Mouse (Mus musculus) embryonic facial prominence, embryonic 14.5 days (tissue): ENCODE data around the gene Irs3. TPM values are rescaled to one million over a fixed set of nuclear protein-coding genes. Genes with fewer than 3 reads are reported as not detected.

Experiments used
- ATAC-seq: fragments of 200-750 bp; cut with Nextera tagmentation; 2 replicates; pipeline ENCODE4 v1.8.0; 2017; ENCODE audit warnings: low read depth, moderate number of reproducible peaks, moderate TSS enrichment
- DNase-seq: peaks from one replicate; pipeline ENCODE4 v3.0.0-alpha.2; 2015; ENCODE audit warnings: low spot score
- H3K27ac ChIP-seq: fragments of 300-500 bp; sonication (generic); replicated peaks from 2 replicates; pipeline ENCODE4 v1.5.1; 2014; ENCODE audit warnings: low read depth, mild to moderate bottlenecking, low read length, moderate library complexity
- H3K27me3 ChIP-seq: fragments of 300-500 bp; sonication (generic); replicated peaks from 2 replicates; pipeline ENCODE4 v1.6.1; 2014; ENCODE audit warnings: low read length; ENCODE audit not compliant: control insufficient read depth, insufficient read depth
- H3K36me3 ChIP-seq: fragments of 300-500 bp; sonication (generic); 2 replicates; pipeline ENCODE4 v1.6.1; 2014; ENCODE audit warnings: low read length, mixed read lengths; ENCODE audit not compliant: control insufficient read depth, insufficient read depth
- H3K4me1 ChIP-seq: fragments of 300-500 bp; sonication (generic); 2 replicates; pipeline ENCODE4 v1.6.1; 2014; ENCODE audit warnings: antibody characterized with exemption, low read length; ENCODE audit not compliant: control insufficient read depth, insufficient read depth
- H3K4me2 ChIP-seq: fragments of 300-500 bp; sonication (generic); 2 replicates; pipeline ENCODE4 v1.6.1; 2014; ENCODE audit warnings: low read depth, mild to moderate bottlenecking, low read length, moderate library complexity, mixed read lengths
- H3K4me3 ChIP-seq: fragments of 300-500 bp; sonication (generic); 2 replicates; pipeline ENCODE4 v1.5.1; 2014; ENCODE audit warnings: low read depth, mild to moderate bottlenecking, low read length
- H3K9ac ChIP-seq: fragments of 300-500 bp; sonication (generic); 2 replicates; pipeline ENCODE4 v1.6.1; 2014; ENCODE audit warnings: low read depth, mild to moderate bottlenecking, low read length, moderate library complexity, mixed read lengths
- H3K9me3 ChIP-seq: fragments of 300-500 bp; sonication (generic); 2 replicates; pipeline ENCODE4 v1.6.1; 2016; ENCODE audit warnings: low read length; ENCODE audit not compliant: control insufficient read depth
- WGBS: fragments of 180-500 bp; shearing (Covaris S2); extraction: QIAGEN DNeasy Blood & Tissue Kit; methylation state at CpG from one replicate; pipeline ENCODE4 v1.1.7; 2014; 5-methylcytosine and 5-hydroxymethylcytosine counted together
- polyA plus RNA-seq: library from polyadenylated mRNA; unstranded; fragments of >200 nt; fragmentation: Nextera tagmentation; extraction: Ambion mirVana; gene quantifications from 2 replicates; pipeline ENCODE4 v1.2.1, GENCODE M21; 2014

Irs3 gene
- polyA plus RNA-seq, 1 experiment from 2014 or later: 0.21 TPM

- DNase-seq (no peak), ATAC-seq (no peak)
These were observed 35.5 kb downstream of the Irs3 start for GRCm38 (mm10) chr5:137610056-137610455.

DNA sequence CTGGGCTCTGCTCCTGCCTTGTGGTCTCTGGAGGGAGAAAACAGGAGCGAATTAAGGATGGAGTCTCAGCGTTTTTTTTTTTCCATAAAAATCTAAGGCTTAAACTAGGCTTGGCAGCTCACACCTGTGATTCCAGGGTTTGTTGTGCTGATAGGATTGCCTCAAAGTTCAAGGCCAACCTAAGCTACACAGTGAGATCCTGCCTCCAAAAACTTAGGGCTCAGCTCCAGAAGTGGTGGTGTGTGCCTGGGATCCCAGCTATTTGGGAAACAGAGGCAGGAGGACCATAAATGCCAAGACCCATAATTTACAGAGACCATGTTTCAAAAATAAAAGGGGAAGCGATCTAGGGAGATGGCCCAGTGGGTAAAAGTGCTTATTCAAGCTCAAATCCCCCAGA is 36.2 kb downstream of the Irs3 start:
- Histone ChIP-seq H3K27me3 (no peaks in the 10 kb centered on the region), H3K4me2 (peak overlapping the region; percentile 62), H3K9ac (peak overlapping the region; percentile 59; the same call in 1 of the 2 replicates), H3K4me3 (peak overlapping the region; percentile 32), H3K4me1 (peaks cover 53% of the 10 kb centered on the region), H3K36me3 (peaks cover 37% of the 10 kb centered on the region), H3K27ac (peak overlapping the region; percentile 41), H3K9me3 (no peaks in the 10 kb centered on the region)
- ATAC-seq (no peak), DNase-seq (no peak)
- 44% methylated on average over 3 of the region's 3 CpGs for WGBS

More at GRCm38 (mm10) chr5:137610056-137610455, 35.5 kb downstream of the Irs3 start:
- Histone ChIP-seq H3K4me2 (peak overlapping the region; percentile 62), H3K27ac (peak overlapping the region; percentile 97), H3K27me3 (no peaks in the 10 kb centered on the region), H3K4me1 (peaks cover 53% of the 10 kb centered on the region), H3K9me3 (no peaks in the 10 kb centered on the region), H3K9ac (peak overlapping the region; percentile 55), H3K4me3 (peak overlapping the region; percentile 35), H3K36me3 (peaks cover 32% of the 10 kb centered on the region)
- 41% methylated on average over 4 of the region's 4 CpGs for WGBS

DNA sequence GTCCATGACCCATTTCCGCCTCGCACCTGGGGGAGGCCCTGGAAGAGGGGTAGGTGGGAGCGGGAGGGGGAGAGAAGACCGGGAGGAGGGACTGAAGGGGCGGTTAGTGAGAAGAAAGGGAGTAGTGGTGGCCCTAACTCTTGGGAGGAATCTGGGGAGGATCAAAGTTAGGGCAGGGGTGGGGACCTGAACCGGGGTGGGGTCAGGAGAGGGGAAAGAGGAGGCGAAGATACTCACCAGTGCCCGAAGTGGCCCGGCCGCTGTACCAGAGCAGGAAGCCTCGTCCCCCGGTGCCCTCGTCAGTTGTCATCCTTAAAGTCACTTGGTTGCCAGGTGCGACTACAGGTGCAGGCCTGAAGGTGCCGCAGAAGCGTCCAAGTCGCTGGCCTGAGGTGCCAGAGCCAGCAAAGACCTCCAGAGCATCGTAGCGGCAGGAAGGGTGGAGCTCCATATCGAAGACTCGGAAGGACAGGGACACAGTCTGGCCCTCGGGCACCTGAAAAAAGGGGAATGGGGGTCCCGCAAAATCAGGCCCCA is 36.8 kb downstream of the Irs3 start:
- Histone ChIP-seq H3K27ac (no peak overlapping the region), H3K4me3 (peak overlapping the region; percentile 32), H3K9me3 (no peaks in the 10 kb centered on the region), H3K4me1 (peaks cover 53% of the 10 kb centered on the region), H3K36me3 (peaks cover 39% of the 10 kb centered on the region), H3K27me3 (no peaks in the 10 kb centered on the region), H3K9ac (peak overlapping the region; percentile 59), H3K4me2 (peak overlapping the region; percentile 62)
- DNase-seq: no peak
- ATAC-seq: no peak
- 13% methylated on average over 21 of the region's 23 CpGs for WGBS

- Histone ChIP-seq H3K4me2 (peak overlapping the region; percentile 62), H3K27me3 (no peaks in the 10 kb centered on the region), H3K36me3 (peaks cover 45% of the 10 kb centered on the region), H3K27ac (no peak overlapping the region), H3K4me1 (peaks cover 51% of the 10 kb centered on the region), H3K4me3 (peak overlapping the region; percentile 32), H3K9ac (peak overlapping the region; percentile 59), H3K9me3 (no peaks in the 10 kb centered on the region)
- DNase-seq: no peak
- 15% methylated on average over 26 of the region's 26 CpGs for WGBS
- no peak for ATAC-seq
These were observed 37.5 kb downstream of the Irs3 start for GRCm38 (mm10) chr5:137607860-137608653.

DNA sequence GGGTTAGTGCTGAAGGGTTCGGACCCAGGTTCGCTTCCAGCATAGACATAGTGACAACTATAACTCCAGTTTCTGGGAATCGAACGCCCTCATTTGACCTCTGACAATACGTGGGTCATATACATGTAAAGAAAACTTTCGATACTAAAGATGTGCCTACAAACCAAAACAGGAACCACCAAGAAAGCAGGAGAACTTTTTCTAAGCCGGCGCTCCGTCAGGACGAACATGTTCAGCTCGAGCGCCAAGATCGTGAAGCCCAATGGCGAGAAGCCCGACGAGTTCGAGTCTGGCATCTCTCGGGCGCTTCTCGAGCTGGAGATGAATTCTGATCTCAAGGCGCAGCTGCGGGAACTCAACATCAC is 44.2 kb downstream of the Irs3 start:
- H3K27me3 ChIP-seq: no peaks in the 10 kb centered on the region
- peaks cover 17% of the 10 kb centered on the region; the same call in 1 of the 2 replicates for H3K4me1 ChIP-seq
- peak overlapping the region; percentile 96 for H3K4me2 ChIP-seq
- ATAC-seq: no peak
- peak overlapping the region; percentile 88 for H3K27ac ChIP-seq
- H3K9ac ChIP-seq: peak overlapping the region; percentile 77
- H3K36me3 ChIP-seq: peaks cover 41% of the 10 kb centered on the region; the same call in 1 of the 2 replicates
- under 1% methylated on average over 22 of the region's 22 CpGs for WGBS
- peak overlapping the region; percentile 69 for H3K4me3 ChIP-seq
- H3K9me3 ChIP-seq: no peaks in the 10 kb centered on the region
- peak; percentile 56 for DNase-seq

DNA sequence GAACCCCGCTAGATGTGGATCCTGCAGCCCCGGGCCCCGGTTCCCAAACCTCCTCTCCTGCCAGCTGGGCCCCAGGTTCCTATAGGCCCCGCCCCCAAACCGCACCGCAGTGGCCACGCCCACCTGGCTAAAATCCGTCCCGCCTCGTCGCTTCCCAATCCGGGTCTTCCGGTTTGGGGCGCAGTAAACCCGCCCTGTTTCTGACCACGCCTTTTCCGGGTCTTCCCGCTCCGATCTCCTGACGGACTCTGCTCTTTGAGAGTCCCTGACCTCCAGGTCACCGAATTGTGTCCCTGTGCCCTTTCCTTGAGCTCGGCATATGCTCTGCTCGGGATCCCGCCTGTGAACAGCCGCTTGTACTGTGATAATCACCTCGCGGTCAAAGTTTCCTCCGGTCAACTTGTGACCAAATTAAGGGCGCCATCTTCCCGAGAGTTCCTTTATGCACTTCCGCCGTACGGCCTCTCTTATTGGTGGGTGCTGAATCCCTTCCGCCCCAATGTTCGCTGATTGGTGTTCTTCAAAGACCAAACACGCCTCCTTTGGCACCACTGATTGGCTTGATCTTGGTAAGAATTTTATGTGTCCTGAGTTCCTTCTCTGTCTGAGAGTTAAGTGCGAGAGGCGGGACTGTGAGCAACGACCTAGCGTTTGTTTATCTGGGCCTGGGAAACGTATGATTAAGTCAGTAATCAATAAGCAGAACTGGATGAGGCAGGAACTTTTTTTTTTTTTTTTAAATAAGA is 44.7 kb downstream of the Irs3 start, which contains the start of gene Mospd3:
Gene Mospd3, minus strand, starts transcription at position 440 of the 746 bp plus-strand sequence.
- ATAC-seq (peak; percentile 96), DNase-seq (peak; percentile 100)
- Histone ChIP-seq H3K4me2 (peak within 1 kb of the TSS; percentile 96), H3K4me3 (peak within 1 kb of the TSS; percentile 69), H3K27me3 (no peaks in the 10 kb centered on the region), H3K9me3 (no peaks in the 10 kb centered on the region), H3K36me3 (peaks cover 35% of the 10 kb centered on the region; the same call in 1 of the 2 replicates), H3K9ac (peak within 1 kb of the TSS; percentile 85), H3K27ac (peak within 1 kb of the TSS; percentile 88), H3K4me1 (peaks cover 17% of the 10 kb centered on the region; the same call in 1 of the 2 replicates)
- WGBS: 0% methylated on average over 36 of the region's 41 CpGs

- peaks cover 30% of the 10 kb centered on the region; the same call in 1 of the 2 replicates for H3K36me3 ChIP-seq
- H3K4me1 ChIP-seq: peaks cover 17% of the 10 kb centered on the region; the same call in 1 of the 2 replicates
- DNase-seq (no peak), ATAC-seq (peak; percentile 5; the same call in 1 of the 2 replicates)
- no peaks in the 10 kb centered on the region for H3K9me3 ChIP-seq
- no peaks in the 10 kb centered on the region for H3K27me3 ChIP-seq
- WGBS: 2% methylated on average over 17 of the region's 19 CpGs
- peak overlapping the region; percentile 96 for H3K4me2 ChIP-seq
- peak overlapping the region; percentile 85 for H3K9ac ChIP-seq
- H3K4me3 ChIP-seq: peak overlapping the region; percentile 69
- peak overlapping the region; percentile 61 for H3K27ac ChIP-seq
These were observed 45.3 kb downstream of the Irs3 start for GRCm38 (mm10) chr5:137600281-137600618.

DNA sequence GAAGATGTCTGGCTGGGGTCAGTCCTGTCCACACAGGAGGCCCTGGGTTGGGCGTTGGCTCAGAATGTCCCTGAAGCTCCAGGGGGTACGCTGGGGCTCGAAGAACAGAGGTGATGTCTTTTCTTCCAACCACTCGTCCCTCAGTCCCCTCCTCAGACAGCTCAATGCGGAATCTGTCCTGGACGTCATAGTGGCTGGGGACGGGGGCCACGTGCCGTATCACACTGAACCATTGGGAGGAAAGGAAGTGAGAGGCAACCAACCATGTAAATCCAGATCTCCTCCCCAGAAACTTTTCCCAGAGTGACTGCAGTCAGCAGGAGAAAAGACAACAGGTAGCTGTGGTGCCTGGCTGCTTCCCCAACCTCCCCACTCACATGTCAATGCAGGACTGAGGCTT is 45.9 kb downstream of the Irs3 start:
- DNase-seq (no peak), ATAC-seq (no peak)
- peak overlapping the region; percentile 96 for H3K4me2 ChIP-seq
- 48% methylated on average over 9 of the region's 9 CpGs for WGBS
- H3K4me1 ChIP-seq: peaks cover 17% of the 10 kb centered on the region; the same call in 1 of the 2 replicates
- no peak overlapping the region for H3K27ac ChIP-seq
- H3K9me3 ChIP-seq: no peaks in the 10 kb centered on the region
- H3K4me3 ChIP-seq: peak overlapping the region; percentile 69
- peaks cover 24% of the 10 kb centered on the region; the same call in 1 of the 2 replicates for H3K36me3 ChIP-seq
- H3K27me3 ChIP-seq: no peaks in the 10 kb centered on the region
- peak overlapping the region; percentile 85 for H3K9ac ChIP-seq
